Mouse (Mus musculus) hindbrain, embryonic 12.5 days (tissue): ENCODE measurements around the gene Scn11a. TPM values are rescaled to one million over a fixed set of nuclear protein-coding genes. Genes with fewer than 3 reads are reported as not detected.

Source experiments
- ATAC-seq: fragments of 200-750 bp; cut with Nextera tagmentation; 2 replicates; pipeline ENCODE4 v1.8.0; 2017; ENCODE audit warnings: moderate TSS enrichment; ENCODE audit not compliant: low FRiP score
- H3K27ac ChIP-seq: fragments of 300-500 bp; sonication (generic); 2 replicates; pipeline ENCODE4 v1.5.1; 2016; ENCODE audit warnings: mild to moderate bottlenecking
- H3K27me3 ChIP-seq: fragments of 300-500 bp; sonication (generic); 2 replicates; pipeline ENCODE4 v1.6.1; 2016; ENCODE audit warnings: mild to moderate bottlenecking
- H3K36me3 ChIP-seq: fragments of 300-500 bp; sonication (generic); 2 replicates; pipeline ENCODE4 v1.6.1; 2016; ENCODE audit warnings: mild to moderate bottlenecking
- H3K4me1 ChIP-seq: fragments of 300-500 bp; sonication (generic); 2 replicates; pipeline ENCODE4 v1.6.1; 2016
- H3K4me2 ChIP-seq: fragments of 300-500 bp; sonication (generic); replicated peaks from 2 replicates; pipeline ENCODE4 v1.6.1; 2016; ENCODE audit warnings: mild to moderate bottlenecking
- H3K4me3 ChIP-seq: fragments of 300-500 bp; sonication (generic); 2 replicates; pipeline ENCODE4 v1.5.1; 2016; ENCODE audit warnings: mild to moderate bottlenecking
- H3K9ac ChIP-seq: fragments of 300-500 bp; sonication (generic); 2 replicates; pipeline ENCODE4 v1.6.1; 2016; ENCODE audit warnings: mild to moderate bottlenecking, moderate library complexity
- H3K9me3 ChIP-seq: fragments of 300-500 bp; sonication (generic); replicated peaks from 2 replicates; pipeline ENCODE4 v1.6.1; 2016; ENCODE audit warnings: mild to moderate bottlenecking
- WGBS: fragments of 180-500 bp; shearing (Covaris S2); methylation state at CpG from one replicate; pipeline ENCODE4 v1.1.7; 2016; 5-methylcytosine and 5-hydroxymethylcytosine counted together
- polyA plus RNA-seq: library from polyadenylated mRNA; unstranded; fragments of >200 nt; fragmentation: Nextera tagmentation; extraction: Ambion mirVana; gene quantifications from 2 replicates; pipeline ENCODE4 v1.2.1, GENCODE M21; 2016

Scn11a gene
- polyA plus RNA-seq, 1 experiment from 2014 or later: 0.10 TPM

- Histone ChIP-seq H3K4me2 (no peak overlapping the region), H3K27ac (no peak overlapping the region), H3K36me3 (no peaks in the 10 kb centered on the region), H3K4me3 (no peak overlapping the region), H3K9ac (no peak overlapping the region), H3K27me3 (no peaks in the 10 kb centered on the region), H3K9me3 (no peaks in the 10 kb centered on the region), H3K4me1 (no peaks in the 10 kb centered on the region)
- no peak for ATAC-seq
- WGBS: 52% methylated on average over 9 of the region's 9 CpGs
Measured at GRCm38 (mm10) chr9:119792505-119792904, 32.8 kb downstream of the Scn11a start.

- H3K9ac ChIP-seq: no peak overlapping the region
- H3K4me2 ChIP-seq: no peak overlapping the region
- no peak overlapping the region for H3K4me3 ChIP-seq
- WGBS: 75% methylated on average over 3 of the region's 3 CpGs
- no peaks in the 10 kb centered on the region for H3K36me3 ChIP-seq
- no peak overlapping the region for H3K27ac ChIP-seq
- no peaks in the 10 kb centered on the region for H3K27me3 ChIP-seq
- H3K4me1 ChIP-seq: no peaks in the 10 kb centered on the region
- H3K9me3 ChIP-seq: no peaks in the 10 kb centered on the region
- no peak for ATAC-seq
Measured at GRCm38 (mm10) chr9:119780901-119781300, 44.4 kb downstream of the Scn11a start.

GRCm38 (mm10) chr9:119776661-119777060, 48.6 kb downstream of the Scn11a start:
- Histone ChIP-seq H3K9me3 (no peaks in the 10 kb centered on the region), H3K4me2 (no peak overlapping the region), H3K36me3 (no peaks in the 10 kb centered on the region), H3K4me1 (no peaks in the 10 kb centered on the region), H3K9ac (no peak overlapping the region), H3K4me3 (no peak overlapping the region), H3K27me3 (no peaks in the 10 kb centered on the region), H3K27ac (no peak overlapping the region)
- WGBS: 89% methylated on average over 7 of the region's 7 CpGs
- no peak for ATAC-seq

GRCm38 (mm10) chr9:119768585-119768984, 56.7 kb downstream of the Scn11a start:
- Histone ChIP-seq H3K27ac (no peak overlapping the region), H3K4me3 (no peak overlapping the region), H3K9ac (no peak overlapping the region), H3K9me3 (no peaks in the 10 kb centered on the region), H3K36me3 (no peaks in the 10 kb centered on the region), H3K4me1 (no peaks in the 10 kb centered on the region), H3K4me2 (no peak overlapping the region), H3K27me3 (no peaks in the 10 kb centered on the region)
- WGBS: 51% methylated on average over 7 of the region's 7 CpGs
- no peak for ATAC-seq

- H3K4me3 ChIP-seq: no peak overlapping the region
- WGBS: 86% methylated on average over 3 of the region's 3 CpGs
- ATAC-seq: no peak
Measured at GRCm38 (mm10) chr9:119760226-119760625, 65.0 kb downstream of the Scn11a start.

GRCm38 (mm10) chr9:119759457-119759856, 65.8 kb downstream of the Scn11a start:
- 81% methylated on average over 1 of the region's 1 CpGs for WGBS
- H3K36me3 ChIP-seq: no peaks in the 10 kb centered on the region
- H3K27ac ChIP-seq: no peak overlapping the region
- ATAC-seq: no peak
- H3K9me3 ChIP-seq: 0 out of 2 replicates have a peak, but pooled peaks cover 7% of the 10 kb centered on the region
- H3K9ac ChIP-seq: no peak overlapping the region
- no peaks in the 10 kb centered on the region for H3K4me1 ChIP-seq
- no peak overlapping the region for H3K4me2 ChIP-seq
- H3K4me3 ChIP-seq: no peak overlapping the region
- H3K27me3 ChIP-seq: no peaks in the 10 kb centered on the region

More at GRCm38 (mm10) chr9:119760226-119760625, 65.0 kb downstream of the Scn11a start:
- Histone ChIP-seq H3K4me1 (no peaks in the 10 kb centered on the region), H3K27me3 (no peaks in the 10 kb centered on the region), H3K9me3 (0 out of 2 replicates have a peak, but pooled peaks cover 7% of the 10 kb centered on the region), H3K27ac (no peak overlapping the region), H3K36me3 (no peaks in the 10 kb centered on the region), H3K4me2 (no peak overlapping the region), H3K9ac (no peak overlapping the region)

- H3K27ac ChIP-seq: no peak overlapping the region
- no peak overlapping the region for H3K4me2 ChIP-seq
- ATAC-seq: no peak
Measured at GRCm38 (mm10) chr9:119751507-119751906, 73.7 kb downstream of the Scn11a start.

GRCm38 (mm10) chr9:119749112-119749511, 76.1 kb downstream of the Scn11a start:
- H3K9ac ChIP-seq: no peak overlapping the region
- H3K4me1 ChIP-seq: no peaks in the 10 kb centered on the region
- ATAC-seq: no peak
- no peak overlapping the region for H3K4me2 ChIP-seq
- no peak overlapping the region for H3K4me3 ChIP-seq
- H3K27me3 ChIP-seq: no peaks in the 10 kb centered on the region
- no peak overlapping the region for H3K27ac ChIP-seq
- no peaks in the 10 kb centered on the region for H3K36me3 ChIP-seq
- no peaks in the 10 kb centered on the region for H3K9me3 ChIP-seq
- WGBS: 82% methylated on average over 9 of the region's 9 CpGs

More at GRCm38 (mm10) chr9:119751507-119751906, 73.7 kb downstream of the Scn11a start:
- no peak overlapping the region for H3K4me3 ChIP-seq
- no peaks in the 10 kb centered on the region for H3K36me3 ChIP-seq
- no peaks in the 10 kb centered on the region for H3K9me3 ChIP-seq
- H3K9ac ChIP-seq: no peak overlapping the region
- 14% methylated on average over 5 of the region's 5 CpGs for WGBS
- no peaks in the 10 kb centered on the region for H3K4me1 ChIP-seq
- H3K27me3 ChIP-seq: no peaks in the 10 kb centered on the region

GRCm38 (mm10) chr9:119743900-119744299, 81.4 kb downstream of the Scn11a start:
- Histone ChIP-seq H3K4me3 (no peak overlapping the region), H3K4me1 (no peaks in the 10 kb centered on the region), H3K4me2 (no peak overlapping the region), H3K27ac (no peak overlapping the region), H3K36me3 (no peaks in the 10 kb centered on the region), H3K9me3 (no peaks in the 10 kb centered on the region), H3K9ac (no peak overlapping the region), H3K27me3 (no peaks in the 10 kb centered on the region)
- ATAC-seq: no peak
- WGBS: 83% methylated on average over 4 of the region's 4 CpGs

- H3K4me3 ChIP-seq: no peak overlapping the region
Measured at GRCm38 (mm10) chr9:119743312-119743711, 81.9 kb downstream of the Scn11a start.

GRCm38 (mm10) chr9:119741101-119741786, 84.0 kb downstream of the Scn11a start:
- Histone ChIP-seq H3K36me3 (no peaks in the 10 kb centered on the region), H3K9me3 (no peaks in the 10 kb centered on the region), H3K27me3 (no peaks in the 10 kb centered on the region), H3K27ac (no peak overlapping the region), H3K4me3 (no peak overlapping the region), H3K4me1 (no peaks in the 10 kb centered on the region), H3K4me2 (no peak overlapping the region), H3K9ac (no peak overlapping the region)
- no peak for ATAC-seq
- WGBS: 55% methylated on average over 5 of the region's 5 CpGs

More at GRCm38 (mm10) chr9:119743312-119743711, 81.9 kb downstream of the Scn11a start:
- no peak for ATAC-seq
- no peaks in the 10 kb centered on the region for H3K36me3 ChIP-seq
- no peak overlapping the region for H3K9ac ChIP-seq
- no peaks in the 10 kb centered on the region for H3K9me3 ChIP-seq
- H3K4me2 ChIP-seq: no peak overlapping the region
- H3K27me3 ChIP-seq: no peaks in the 10 kb centered on the region
- no peaks in the 10 kb centered on the region for H3K4me1 ChIP-seq
- no peak overlapping the region for H3K27ac ChIP-seq
- 88% methylated on average over 3 of the region's 3 CpGs for WGBS

- Histone ChIP-seq H3K9ac (no peak overlapping the region), H3K27me3 (no peaks in the 10 kb centered on the region), H3K27ac (no peak overlapping the region), H3K4me2 (no peak overlapping the region), H3K4me1 (peaks cover 11% of the 10 kb centered on the region), H3K4me3 (no peak overlapping the region), H3K36me3 (no peaks in the 10 kb centered on the region), H3K9me3 (no peaks in the 10 kb centered on the region)
- WGBS: 90% methylated on average over 11 of the region's 11 CpGs
- no peak for ATAC-seq
Measured at GRCm38 (mm10) chr9:119728412-119729097, 96.7 kb downstream of the Scn11a start.

GRCm38 (mm10) chr9:119726990-119727389, 98.3 kb downstream of the Scn11a start:
- WGBS: 89% methylated on average over 4 of the region's 4 CpGs
- H3K9ac ChIP-seq: no peak overlapping the region
- no peaks in the 10 kb centered on the region for H3K9me3 ChIP-seq
- H3K27me3 ChIP-seq: no peaks in the 10 kb centered on the region
- H3K4me2 ChIP-seq: no peak overlapping the region
- H3K36me3 ChIP-seq: no peaks in the 10 kb centered on the region
- ATAC-seq: no peak
- H3K4me1 ChIP-seq: peaks cover 11% of the 10 kb centered on the region
- no peak overlapping the region for H3K27ac ChIP-seq
- H3K4me3 ChIP-seq: no peak overlapping the region
